Mouse (Mus musculus): ENCODE data around the gene Tmem253.

DNA sequence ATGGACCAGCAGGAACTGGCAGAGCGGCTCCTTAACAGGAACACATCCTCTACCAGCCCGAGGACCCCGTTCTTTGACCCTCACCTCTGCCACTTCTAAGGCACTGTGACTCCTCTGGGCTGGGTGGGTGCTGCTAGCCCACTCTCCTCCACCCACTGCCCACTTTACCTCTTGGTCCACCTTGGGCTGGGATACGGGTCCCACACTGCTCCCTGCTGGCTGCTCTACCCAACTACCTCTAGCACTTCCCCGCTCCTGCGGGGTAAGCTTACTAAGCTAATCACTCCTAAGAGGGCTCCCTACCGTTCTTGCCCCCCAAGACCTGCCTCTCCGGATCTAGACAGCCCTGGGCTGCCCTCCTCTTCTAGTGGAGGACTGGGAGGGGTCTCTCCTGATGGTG, 9.2 kb upstream of the Tmem253 start:
- peak; percentile 42 for TF ChIP-seq CTCF (IDR thresholded peaks at IDR 0.05; ENCODE audit: low read depth)
- TF ChIP-seq EP300 (IDR thresholded peaks at IDR 0.05; ENCODE audit: low read depth) = no peak

Data from liver, postnatal 0 days (tissue).